Mouse (Mus musculus): ENCODE results near the gene Fam167b. TPM values are rescaled to one million over a fixed set of nuclear protein-coding genes. Genes with fewer than 3 reads are reported as not detected.

Gene Fam167b
- total RNA-seq, 2 experiments from 2014 or later = 0.81 TPM; not detected in 1

Small RNA genes within 50 kb of the gene (microRNA-seq; reads per million reads assigned to microRNA genes)
- 0 reads per million in 2 experiments for gene Mir8119

Other genes with a start within 250 kb of the Fam167b start
- 100 to 1,000 TPM; 111 to 133 TPM for gene Rbbp4, start 243.2 kb downstream of the Fam167b start, total RNA-seq (2021)
- 10 to 100 TPM; 30.5 to 33.9 TPM for gene Zbtb8os, start 242.9 kb downstream of the Fam167b start, total RNA-seq (2021)
- gene Zbtb8a, start 200.4 kb downstream of the Fam167b start, total RNA-seq (2021) = 1 to 10 TPM; 4.1 to 5.6 TPM
- 1 to 10 TPM; 4.2 to 4.6 TPM for gene Zbtb8b, start 137.7 kb downstream of the Fam167b start, total RNA-seq (2021)
- gene Bsdc1, start 117.0 kb downstream of the Fam167b start, total RNA-seq (2021) = 10 to 100 TPM; 55.4 to 57.7 TPM
- gene Tssk3, start 87.5 kb downstream of the Fam167b start, total RNA-seq (2021) = not detected
- gene Fam229a, start 87.4 kb downstream of the Fam167b start, total RNA-seq (2021) = not detected
- gene Marcksl1, start 65.0 kb downstream of the Fam167b start, total RNA-seq (2021) = 100 to 1,000 TPM; 170 to 171 TPM
- 10 to 100 TPM; 37.0 to 48.7 TPM for gene Hdac1, start 35.8 kb downstream of the Fam167b start, total RNA-seq (2021)
- gene Lck, start 4.9 kb downstream of the Fam167b start, total RNA-seq (2021) = 1 to 10 TPM; 3.3 to 3.5 TPM
- gene Eif3i, start 22.1 kb upstream of the Fam167b start, total RNA-seq (2021) = 100 to 1,000 TPM; 128 TPM
- gene Tmem234, start 22.1 kb upstream of the Fam167b start, total RNA-seq (2021) = 10 to 100 TPM; 78.8 to 80.7 TPM
- 1 to 10 TPM; 3.6 to 6.8 TPM for gene Dcdc2b, start 35.7 kb upstream of the Fam167b start, total RNA-seq (2021)
- 10 to 100 TPM; 32.9 to 41.9 TPM for gene Iqcc, start 40.5 kb upstream of the Fam167b start, total RNA-seq (2021)
- 10 to 100 TPM; 71.6 to 84.5 TPM for gene Ccdc28b, start 45.4 kb upstream of the Fam167b start, total RNA-seq (2021)
- 10 to 100 TPM; 44.0 to 44.1 TPM for gene Txlna, start 62.5 kb upstream of the Fam167b start, total RNA-seq (2021)
- 10 to 100 TPM; 91.5 to 96.8 TPM for gene Kpna6, start 94.2 kb upstream of the Fam167b start, total RNA-seq (2021)
- gene Tmem39b, start 118.3 kb upstream of the Fam167b start, total RNA-seq (2021) = 10 to 100 TPM; 12.5 to 18.6 TPM
- gene Khdrbs1, start 163.8 kb upstream of the Fam167b start, total RNA-seq (2021) = 10 to 100 TPM; 90.0 to 91.4 TPM
- 100 to 1,000 TPM; 132 to 145 TPM for gene Ptp4a2, start 232.7 kb upstream of the Fam167b start, total RNA-seq (2021)